Mouse (Mus musculus) stomach, embryonic 16.5 days (tissue): Measurements from ENCODE around the gene Nectin1. TPM values are rescaled to one million over a fixed set of nuclear protein-coding genes. Genes with fewer than 3 reads are reported as not detected.

ENCODE experiments used
- ATAC-seq: fragments of 200-750 bp; cut with Nextera tagmentation; 2 replicates; pipeline ENCODE4 v1.8.0; 2017; ENCODE audit warnings: moderate number of reproducible peaks, moderate TSS enrichment; ENCODE audit not compliant: insufficient read depth, low FRiP score
- H3K27ac ChIP-seq: fragments of 300-500 bp; sonication (generic); 2 replicates; pipeline ENCODE4 v1.5.1; 2014; ENCODE audit warnings: low read length
- H3K27me3 ChIP-seq: fragments of 300-500 bp; sonication (generic); 2 replicates; pipeline ENCODE4 v1.6.1; 2014; ENCODE audit warnings: low read length, control low read depth, mixed read lengths; ENCODE audit not compliant: control insufficient read depth, insufficient read depth
- H3K36me3 ChIP-seq: fragments of 300-500 bp; sonication (generic); 2 replicates; pipeline ENCODE4 v1.6.1; 2014; ENCODE audit warnings: low read length; ENCODE audit not compliant: control insufficient read depth, insufficient read depth
- H3K4me1 ChIP-seq: fragments of 300-500 bp; sonication (generic); 2 replicates; pipeline ENCODE4 v1.6.1; 2014; ENCODE audit warnings: low read length, control low read depth, mixed read lengths; ENCODE audit not compliant: control insufficient read depth, insufficient read depth
- H3K4me2 ChIP-seq: fragments of 300-500 bp; sonication (generic); 2 replicates; pipeline ENCODE4 v1.6.1; 2014; ENCODE audit warnings: low read depth, low read length, mixed read lengths
- H3K4me3 ChIP-seq: fragments of 300-500 bp; sonication (generic); replicated peaks from 2 replicates; pipeline ENCODE4 v1.5.1; 2014; ENCODE audit warnings: mild to moderate bottlenecking, low read length
- H3K9ac ChIP-seq: fragments of 300-500 bp; sonication (generic); 2 replicates; pipeline ENCODE4 v1.6.1; 2014; ENCODE audit warnings: low read length
- H3K9me3 ChIP-seq: fragments of 300-500 bp; sonication (generic); replicated peaks from 2 replicates; pipeline ENCODE4 v1.6.1; 2016; ENCODE audit warnings: low read length, control low read depth; ENCODE audit not compliant: control insufficient read depth
- WGBS: fragments of 180-500 bp; shearing (Covaris S2); extraction: QIAGEN DNeasy Blood & Tissue Kit; methylation state at CpG from one replicate; pipeline ENCODE4 v1.1.7; 2014; 5-methylcytosine and 5-hydroxymethylcytosine counted together
- polyA plus RNA-seq: library from polyadenylated mRNA; unstranded; fragments of >200 nt; fragmentation: Nextera tagmentation; extraction: Ambion mirVana; gene quantifications from 2 replicates; pipeline ENCODE4 v1.2.1, GENCODE M21; 2015

Nectin1 gene
- polyA plus RNA-seq, 1 experiment from 2014 or later: 8.9 TPM

GRCm38 (mm10) chr9:43736046-43736730 is 7.6 kb upstream of the Nectin1 start:
- Histone ChIP-seq H3K27ac (no peak overlapping the region), H3K9me3 (no peaks in the 10 kb centered on the region), H3K27me3 (no peaks in the 10 kb centered on the region), H3K36me3 (no peaks in the 10 kb centered on the region), H3K9ac (no peak overlapping the region), H3K4me3 (no peak overlapping the region), H3K4me2 (no peak overlapping the region), H3K4me1 (peaks cover 11% of the 10 kb centered on the region)
- 93% methylated on average over 9 of the region's 9 CpGs for WGBS
- no peak for ATAC-seq

DNA sequence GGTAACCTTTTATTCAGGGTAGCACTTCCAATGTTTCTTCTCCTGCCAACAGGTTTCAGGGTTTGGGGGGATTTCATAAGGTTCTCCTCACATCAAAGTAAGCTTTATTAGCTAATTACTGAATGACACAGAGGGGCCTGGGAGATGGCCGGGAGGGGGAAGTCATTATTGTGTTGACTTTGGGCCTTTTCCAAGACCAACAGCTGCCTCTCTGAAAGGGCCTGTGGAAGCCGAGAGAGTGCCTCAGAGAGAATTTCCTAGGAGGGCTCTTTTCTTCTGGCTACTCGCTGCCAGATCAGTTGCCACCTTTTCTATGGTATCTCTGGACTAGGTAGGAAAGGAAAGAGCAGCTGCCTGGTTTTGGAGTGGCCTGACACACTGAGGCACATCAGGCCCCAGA is 6.5 kb upstream of the Nectin1 start:
- no peak overlapping the region for H3K9ac ChIP-seq
- no peaks in the 10 kb centered on the region for H3K27me3 ChIP-seq
- H3K4me3 ChIP-seq: no peak overlapping the region
- ATAC-seq: no peak
- H3K27ac ChIP-seq: 0 out of 2 replicates have a peak overlapping the region, but pooled peaks have one; percentile 14
- H3K9me3 ChIP-seq: no peaks in the 10 kb centered on the region
- 12% methylated on average over 3 of the region's 3 CpGs for WGBS
- peak overlapping the region; percentile 35; the same call in 1 of the 2 replicates for H3K4me2 ChIP-seq
- peaks cover 11% of the 10 kb centered on the region for H3K4me1 ChIP-seq
- no peaks in the 10 kb centered on the region for H3K36me3 ChIP-seq

GRCm38 (mm10) chr9:43737871-43738292 is 5.9 kb upstream of the Nectin1 start:
- no peak overlapping the region for H3K4me3 ChIP-seq
- peak; percentile 70; the same call in 1 of the 2 replicates for ATAC-seq
- no peaks in the 10 kb centered on the region for H3K9me3 ChIP-seq
- H3K9ac ChIP-seq: no peak overlapping the region
- 0 out of 2 replicates have a peak overlapping the region, but pooled peaks have one; percentile 14 for H3K27ac ChIP-seq
- H3K4me1 ChIP-seq: peaks cover 13% of the 10 kb centered on the region
- 2% methylated on average over 12 of the region's 12 CpGs for WGBS
- no peaks in the 10 kb centered on the region for H3K36me3 ChIP-seq
- H3K27me3 ChIP-seq: no peaks in the 10 kb centered on the region
- H3K4me2 ChIP-seq: peak overlapping the region; percentile 35

DNA sequence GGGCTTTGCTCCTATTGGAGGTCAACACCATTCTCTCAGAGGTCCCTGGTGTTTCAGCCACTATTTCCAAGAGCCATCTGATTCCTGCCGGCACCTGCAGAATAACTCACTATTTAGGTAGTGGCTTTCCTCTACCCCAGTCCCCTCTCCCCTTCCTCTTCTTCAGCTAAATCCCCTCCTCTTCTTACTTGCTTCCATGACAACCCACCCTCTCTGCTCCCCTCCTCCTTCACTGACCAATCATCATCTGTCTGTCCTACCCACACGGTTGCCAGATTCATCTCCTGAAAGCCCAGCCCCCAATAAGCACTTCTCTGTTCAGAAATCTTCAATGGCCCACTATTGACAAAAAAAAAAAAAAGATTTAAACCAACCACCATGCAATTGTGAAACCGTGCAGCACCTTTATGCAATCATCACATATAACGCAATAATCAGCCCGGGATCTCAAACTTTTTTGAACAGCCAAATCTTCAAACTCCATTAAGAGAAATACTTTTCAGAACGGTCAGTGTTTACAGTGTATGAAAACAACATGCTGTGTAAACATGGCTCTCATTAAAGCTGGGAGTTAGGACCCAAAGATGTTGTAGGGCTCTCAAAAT is 5.2 kb upstream of the Nectin1 start:
- Histone ChIP-seq H3K4me1 (peaks cover 15% of the 10 kb centered on the region), H3K9ac (no peak overlapping the region), H3K27me3 (no peaks in the 10 kb centered on the region), H3K9me3 (no peaks in the 10 kb centered on the region), H3K4me3 (no peak overlapping the region), H3K36me3 (no peaks in the 10 kb centered on the region), H3K4me2 (0 out of 2 replicates have a peak overlapping the region, but pooled peaks have one; percentile 35), H3K27ac (no peak overlapping the region)
- ATAC-seq: no peak
- 37% methylated on average over 6 of the region's 6 CpGs for WGBS

GRCm38 (mm10) chr9:43741277-43741676 is 2.5 kb upstream of the Nectin1 start:
- Histone ChIP-seq H3K36me3 (no peaks in the 10 kb centered on the region), H3K9ac (no peak overlapping the region), H3K9me3 (no peaks in the 10 kb centered on the region), H3K4me2 (no peak overlapping the region), H3K4me3 (no peak overlapping the region), H3K27ac (no peak overlapping the region), H3K4me1 (peaks cover 22% of the 10 kb centered on the region), H3K27me3 (no peaks in the 10 kb centered on the region)
- ATAC-seq: no peak
- 80% methylated on average over 2 of the region's 2 CpGs for WGBS

- H3K36me3 ChIP-seq: no peaks in the 10 kb centered on the region
- H3K27me3 ChIP-seq: no peaks in the 10 kb centered on the region
- no peak for ATAC-seq
- H3K9me3 ChIP-seq: no peaks in the 10 kb centered on the region
- H3K4me3 ChIP-seq: no peak overlapping the region
- peaks cover 23% of the 10 kb centered on the region for H3K4me1 ChIP-seq
- no peak overlapping the region for H3K4me2 ChIP-seq
- 82% methylated on average over 4 of the region's 4 CpGs for WGBS
- no peak overlapping the region for H3K27ac ChIP-seq
- no peak overlapping the region for H3K9ac ChIP-seq
Measured at GRCm38 (mm10) chr9:43742066-43742465, 1.7 kb upstream of the Nectin1 start.

- peak overlapping the region; percentile 79 for H3K4me3 ChIP-seq
- 2% methylated on average over 27 of the region's 27 CpGs for WGBS
- peak overlapping the region; percentile 96 for H3K27ac ChIP-seq
- H3K36me3 ChIP-seq: no peaks in the 10 kb centered on the region
- H3K9me3 ChIP-seq: no peaks in the 10 kb centered on the region
- peaks cover 16% of the 10 kb centered on the region for H3K4me1 ChIP-seq
- H3K4me2 ChIP-seq: peak overlapping the region; percentile 90
- H3K9ac ChIP-seq: peak overlapping the region; percentile 91
- ATAC-seq: peak; percentile 47
- no peaks in the 10 kb centered on the region for H3K27me3 ChIP-seq
Measured at GRCm38 (mm10) chr9:43742902-43743646, 710 bp upstream of the Nectin1 start.

DNA sequence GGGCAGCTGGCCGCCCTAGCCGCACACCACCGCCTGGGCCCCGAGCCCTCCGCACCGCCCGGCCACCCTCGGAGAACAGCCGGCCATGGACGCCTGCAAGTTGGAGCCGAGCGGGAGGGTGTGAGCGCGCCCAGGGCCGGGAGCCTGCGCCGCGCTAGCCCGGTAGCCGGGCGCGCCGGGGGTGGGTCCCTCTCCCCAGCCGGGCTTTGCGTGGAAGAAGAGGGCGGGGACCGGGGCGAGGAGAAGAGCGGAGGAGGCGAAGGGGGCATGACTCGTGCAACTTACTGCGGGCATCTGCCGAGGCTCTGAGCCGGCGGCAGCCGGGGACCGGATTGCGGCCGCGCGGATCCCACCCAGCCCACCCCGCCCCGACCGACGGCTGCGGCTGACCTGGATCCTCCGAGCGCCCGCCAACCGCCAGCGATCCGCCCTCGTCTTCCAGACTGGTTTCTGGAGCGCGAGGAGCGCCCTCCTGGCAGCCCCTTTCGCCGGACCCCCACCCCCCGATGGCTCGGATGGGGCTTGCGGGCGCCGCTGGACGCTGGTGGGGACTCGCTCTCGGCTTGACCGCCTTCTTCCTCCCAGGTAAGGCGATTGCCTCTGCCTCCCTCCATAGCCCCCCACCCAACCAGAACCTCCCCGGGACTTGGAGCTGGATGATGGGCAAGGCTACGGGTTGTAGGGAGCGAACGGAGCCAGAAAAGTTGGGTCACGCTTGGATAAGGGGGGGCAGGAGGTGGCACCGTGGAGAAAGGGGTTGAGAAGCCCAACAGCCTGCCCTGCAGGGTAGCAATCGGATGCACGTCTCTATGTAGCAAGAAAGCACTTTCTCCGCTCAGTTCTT is 576 bp downstream of the Nectin1 start:
- no peaks in the 10 kb centered on the region for H3K36me3 ChIP-seq
- ATAC-seq: peak; percentile 52
- under 1% methylated on average over 73 of the region's 77 CpGs for WGBS
- H3K27me3 ChIP-seq: no peaks in the 10 kb centered on the region
- H3K4me2 ChIP-seq: peak overlapping the region; percentile 90
- H3K9me3 ChIP-seq: no peaks in the 10 kb centered on the region
- H3K27ac ChIP-seq: peak overlapping the region; percentile 96
- H3K4me1 ChIP-seq: peaks cover 16% of the 10 kb centered on the region
- peak overlapping the region; percentile 79 for H3K4me3 ChIP-seq
- H3K9ac ChIP-seq: peak overlapping the region; percentile 91
